Mouse (Mus musculus): Measurements from ENCODE around the gene Ints3. TPM values are rescaled to one million over a fixed set of nuclear protein-coding genes. Genes with fewer than 3 reads are reported as not detected.

Ints3 gene
- polyA plus RNA-seq, 1 experiment, result 66.1 TPM

DNA sequence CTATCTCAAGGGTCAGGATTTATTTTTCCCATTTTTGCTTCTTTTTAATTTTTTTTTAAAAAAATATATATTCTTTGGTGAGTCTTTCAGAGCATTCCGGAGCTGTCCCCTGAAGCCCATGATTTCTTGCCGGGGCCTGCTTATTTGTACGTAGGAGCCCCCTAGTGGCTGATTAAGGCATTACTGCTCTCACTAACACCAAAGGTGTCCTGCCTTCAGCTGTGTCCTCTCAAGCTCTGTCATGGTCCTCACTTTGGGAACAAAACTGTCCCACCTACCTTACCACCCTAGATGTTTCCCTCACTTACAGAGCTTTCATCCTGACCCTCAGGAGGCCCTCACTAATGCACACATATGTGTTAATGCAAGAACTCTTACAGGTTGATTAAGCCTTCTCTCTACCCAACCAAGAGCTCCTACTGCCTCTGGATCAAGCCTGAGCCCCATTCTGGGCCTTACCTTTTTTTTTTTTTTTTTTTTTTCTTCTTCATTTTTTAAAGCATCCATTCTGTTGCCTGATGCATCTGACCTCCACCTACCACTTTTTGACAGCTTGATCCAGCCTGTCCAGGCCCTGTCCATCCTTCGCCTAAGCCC lies 59.9 kb downstream of the Ints3 start:
- DNase-seq (ENCODE audit: low read depth), result peak; percentile 94
- TF ChIP-seq POLR2A (IDR thresholded peaks at IDR 0.05; ENCODE audit: borderline replicate concordance, extremely low read depth, insufficient read depth, insufficient read length, poor library complexity, severe bottlenecking), result no peak
- TF ChIP-seq CTCF (IDR thresholded peaks at IDR 0.05; ENCODE audit: borderline replicate concordance, extremely low read depth, insufficient read depth, insufficient read length), result peak; percentile 85; the same call in 1 of the 2 replicates

DNA sequence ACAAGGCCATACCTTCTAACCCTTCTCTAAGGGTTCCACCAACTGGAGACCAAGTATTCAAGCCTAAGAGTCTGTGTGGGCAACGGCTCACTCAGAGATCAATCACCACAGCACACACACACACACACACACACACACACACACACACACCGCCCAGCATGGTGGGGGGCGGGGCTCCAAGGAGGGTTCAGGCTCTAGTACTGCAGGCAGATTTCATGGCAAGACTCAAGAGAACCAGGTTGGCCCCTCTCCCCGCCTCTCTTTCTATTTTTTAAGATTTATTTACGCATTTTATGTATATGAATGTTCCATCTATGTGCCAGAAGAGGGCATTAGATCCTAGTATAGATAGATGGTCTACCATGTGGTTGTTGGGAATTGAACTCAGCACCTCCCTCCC lies 60.6 kb downstream of the Ints3 start:
- DNase-seq (ENCODE audit: low read depth), result no peak
- TF ChIP-seq POLR2A (IDR thresholded peaks at IDR 0.05; ENCODE audit: borderline replicate concordance, extremely low read depth, insufficient read depth, insufficient read length, poor library complexity, severe bottlenecking) (no peak), CTCF (IDR thresholded peaks at IDR 0.05; ENCODE audit: borderline replicate concordance, extremely low read depth, insufficient read depth, insufficient read length) (no peak)

DNA sequence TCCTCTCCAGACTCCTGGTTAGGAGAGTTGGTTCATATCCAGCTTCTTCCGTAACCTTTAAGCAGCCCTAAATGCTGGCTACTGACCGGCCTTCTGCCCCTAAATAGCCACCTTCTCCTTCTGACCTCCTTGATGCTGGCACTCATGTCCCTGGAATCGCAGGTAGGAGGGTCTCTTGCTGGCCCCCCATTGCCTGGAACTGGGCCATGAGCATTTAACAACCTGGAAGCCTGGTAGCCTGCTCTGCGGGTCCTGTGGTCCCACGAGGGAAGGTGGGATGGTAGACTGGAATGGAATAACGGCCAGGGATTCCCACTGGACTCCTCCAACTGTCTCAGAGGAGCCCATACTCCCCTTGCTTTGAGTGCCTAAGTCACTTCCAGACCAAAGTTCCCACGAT lies 61.6 kb downstream of the Ints3 start:
- TF ChIP-seq POLR2A (IDR thresholded peaks at IDR 0.05; ENCODE audit: borderline replicate concordance, extremely low read depth, insufficient read depth, insufficient read length, poor library complexity, severe bottlenecking) (no peak), CTCF (IDR thresholded peaks at IDR 0.05; ENCODE audit: borderline replicate concordance, extremely low read depth, insufficient read depth, insufficient read length) (no peak)
- no peak for DNase-seq (ENCODE audit: low read depth)

DNA sequence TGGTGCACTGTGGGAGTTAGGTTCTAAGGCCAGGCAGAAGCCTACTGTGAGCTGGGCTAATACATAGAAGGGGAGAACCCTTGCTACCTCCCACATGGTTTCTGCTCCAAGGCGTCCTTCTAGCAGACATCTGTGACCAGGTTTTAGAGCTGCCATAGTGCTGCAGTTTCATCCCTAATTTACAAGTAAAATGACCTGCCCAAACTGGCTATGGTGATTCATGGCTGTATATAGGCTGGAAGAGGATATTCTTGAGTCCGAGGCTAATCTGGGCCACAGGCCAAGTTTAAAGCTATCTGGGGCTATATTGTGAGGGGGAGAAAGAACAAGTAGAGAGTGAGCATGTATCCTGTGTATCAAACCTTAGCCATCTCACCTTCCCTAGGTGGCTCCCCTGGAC lies 64.4 kb downstream of the Ints3 start:
- DNase-seq (ENCODE audit: low read depth), result peak; percentile 37
- TF ChIP-seq POLR2A (IDR thresholded peaks at IDR 0.05; ENCODE audit: borderline replicate concordance, extremely low read depth, insufficient read depth, insufficient read length, poor library complexity, severe bottlenecking) (no peak), CTCF (IDR thresholded peaks at IDR 0.05; ENCODE audit: borderline replicate concordance, extremely low read depth, insufficient read depth, insufficient read length) (no peak)

DNA sequence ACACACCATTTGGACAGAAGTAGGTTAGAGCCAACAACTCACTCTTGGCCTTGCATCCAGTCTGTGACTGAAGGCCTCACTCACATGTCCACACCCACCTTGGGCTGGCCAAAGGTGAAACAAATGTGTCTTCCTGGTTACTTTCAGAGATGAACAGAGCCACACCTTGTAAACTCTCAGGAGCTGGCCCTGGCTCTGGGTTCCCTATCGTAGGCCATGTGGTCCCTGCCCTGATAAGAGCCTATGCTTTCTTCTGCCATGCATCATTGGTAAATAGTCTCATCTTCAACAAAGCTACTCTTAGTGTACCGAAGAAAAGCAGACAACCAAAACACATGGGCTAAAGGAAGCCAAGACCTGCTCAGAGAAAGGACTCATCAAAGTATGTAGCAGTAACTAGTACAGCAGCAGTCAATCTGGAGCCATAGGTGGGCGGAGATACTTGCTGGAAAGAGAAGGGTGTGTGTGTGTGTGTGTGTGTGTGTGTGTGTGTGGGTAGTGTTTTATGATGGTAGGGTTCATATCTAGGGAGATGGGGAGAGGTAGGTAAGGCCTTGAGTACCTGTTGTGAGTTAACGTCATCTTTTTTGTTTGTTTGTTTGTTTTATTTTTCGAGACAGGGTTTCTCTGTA lies 66.3 kb downstream of the Ints3 start:
- TF ChIP-seq POLR2A (IDR thresholded peaks at IDR 0.05; ENCODE audit: borderline replicate concordance, extremely low read depth, insufficient read depth, insufficient read length, poor library complexity, severe bottlenecking) (no peak), CTCF (IDR thresholded peaks at IDR 0.05; ENCODE audit: borderline replicate concordance, extremely low read depth, insufficient read depth, insufficient read length) (no peak)
- no peak for DNase-seq (ENCODE audit: low read depth)

DNA sequence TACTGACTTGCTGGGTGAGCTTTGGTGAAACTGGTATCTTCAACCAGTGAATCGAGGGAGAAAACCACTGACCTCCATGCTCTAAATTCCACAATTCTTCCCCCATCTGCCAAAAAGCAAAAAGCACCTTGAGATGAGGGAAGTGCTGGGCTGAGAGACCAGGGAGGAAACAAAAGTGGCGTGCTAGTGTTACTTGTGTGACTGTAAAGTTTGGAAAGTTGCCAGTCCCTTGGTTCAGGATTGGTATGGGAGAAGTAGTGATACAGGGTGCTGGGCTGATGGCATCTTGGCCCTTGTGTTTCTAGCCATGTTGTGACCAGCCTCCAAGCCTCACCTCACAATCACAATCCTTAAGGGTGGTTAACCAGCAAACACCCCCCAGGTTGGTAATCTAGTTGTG lies 71.1 kb downstream of the Ints3 start:
- no peak for DNase-seq (ENCODE audit: low read depth)
- TF ChIP-seq POLR2A (IDR thresholded peaks at IDR 0.05; ENCODE audit: borderline replicate concordance, extremely low read depth, insufficient read depth, insufficient read length, poor library complexity, severe bottlenecking) (no peak), CTCF (IDR thresholded peaks at IDR 0.05; ENCODE audit: borderline replicate concordance, extremely low read depth, insufficient read depth, insufficient read length) (no peak)

DNA sequence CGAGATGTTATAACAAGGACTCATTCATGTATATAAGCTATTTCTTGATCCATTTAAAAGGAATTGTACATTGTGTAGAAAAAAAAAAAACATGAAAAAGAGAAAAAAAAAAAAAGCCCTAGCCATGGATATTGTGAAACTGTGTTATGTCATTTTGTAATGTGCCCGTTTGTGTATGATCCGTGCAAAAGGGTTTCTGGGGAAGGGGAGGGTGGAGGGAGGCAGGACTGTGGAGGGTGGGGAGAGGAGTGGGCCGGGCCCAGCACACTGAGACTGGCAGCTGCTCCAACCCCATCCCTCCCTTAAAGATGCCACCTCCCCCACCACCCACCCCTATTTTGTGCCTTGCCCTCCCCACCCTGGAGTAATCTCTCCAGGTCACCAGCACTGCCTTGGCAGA lies 71.9 kb downstream of the Ints3 start:
- no peak for DNase-seq (ENCODE audit: low read depth)
- TF ChIP-seq POLR2A (IDR thresholded peaks at IDR 0.05; ENCODE audit: borderline replicate concordance, extremely low read depth, insufficient read depth, insufficient read length, poor library complexity, severe bottlenecking) (no peak), CTCF (IDR thresholded peaks at IDR 0.05; ENCODE audit: borderline replicate concordance, extremely low read depth, insufficient read depth, insufficient read length) (no peak)

DNA sequence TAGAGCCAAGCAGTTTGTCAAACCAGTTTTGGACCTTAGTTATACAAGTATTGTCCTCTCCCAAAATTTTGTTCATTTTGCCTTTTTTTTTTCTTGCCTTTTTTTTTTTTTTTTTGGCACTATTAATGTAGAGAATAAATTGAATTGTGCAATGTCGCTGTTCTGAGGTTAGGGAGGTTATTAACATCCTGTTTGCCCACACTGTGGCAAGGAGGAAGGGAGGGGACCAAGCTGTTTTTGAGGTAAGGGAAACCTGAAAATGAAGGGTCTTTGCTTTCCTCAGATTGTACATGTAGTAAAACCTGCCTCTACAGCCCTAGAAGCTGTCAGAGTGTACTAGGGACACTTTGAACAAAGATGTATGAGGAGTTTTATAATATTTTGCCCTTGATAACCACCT lies 74.2 kb downstream of the Ints3 start:
- TF ChIP-seq POLR2A (IDR thresholded peaks at IDR 0.05; ENCODE audit: borderline replicate concordance, extremely low read depth, insufficient read depth, insufficient read length, poor library complexity, severe bottlenecking) (no peak), CTCF (IDR thresholded peaks at IDR 0.05; ENCODE audit: borderline replicate concordance, extremely low read depth, insufficient read depth, insufficient read length) (no peak)
- DNase-seq (ENCODE audit: low read depth), result no peak

DNA sequence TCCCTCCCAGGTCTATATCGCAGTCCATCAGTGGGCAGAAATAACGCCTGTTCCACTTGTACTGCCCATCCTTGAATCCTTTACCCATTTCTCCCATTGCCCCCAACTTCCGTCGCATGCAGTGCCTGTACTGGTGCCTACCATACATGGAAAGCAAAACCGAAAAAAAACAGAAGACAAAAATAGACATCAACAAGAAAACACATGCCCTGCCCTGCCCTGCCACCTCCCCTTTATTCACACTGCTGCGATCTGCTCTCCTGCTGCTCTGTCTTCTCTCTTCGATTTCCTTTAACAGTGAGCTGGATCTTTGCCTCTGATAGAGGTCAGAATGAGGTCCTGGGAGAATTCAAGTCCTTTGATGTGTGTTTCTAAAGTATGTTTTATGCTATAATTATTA lies 75.5 kb downstream of the Ints3 start:
- no peak for DNase-seq (ENCODE audit: low read depth)
- no peak for TF ChIP-seq CTCF (IDR thresholded peaks at IDR 0.05; ENCODE audit: borderline replicate concordance, extremely low read depth, insufficient read depth, insufficient read length)
- no peak for TF ChIP-seq POLR2A (IDR thresholded peaks at IDR 0.05; ENCODE audit: borderline replicate concordance, extremely low read depth, insufficient read depth, insufficient read length, poor library complexity, severe bottlenecking)

DNA sequence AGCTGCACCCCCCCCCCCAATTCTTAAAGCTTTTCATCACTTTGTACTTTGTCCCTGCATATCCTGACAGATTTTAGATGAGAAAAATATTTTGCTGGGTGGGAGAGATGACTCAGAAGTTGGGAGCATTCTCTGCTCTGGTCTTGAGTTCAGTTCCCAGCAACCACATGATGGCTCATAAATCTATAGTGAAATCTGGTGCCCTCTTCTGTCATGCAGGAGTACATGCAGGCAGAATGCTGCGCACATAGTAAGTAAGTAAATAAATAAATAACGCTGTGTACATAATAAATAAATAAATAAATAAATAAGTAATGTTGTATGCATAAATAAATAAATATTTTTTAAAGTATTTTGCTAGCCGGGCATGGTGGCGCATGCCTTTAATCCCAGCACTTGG lies 85.6 kb downstream of the Ints3 start:
- no peak for TF ChIP-seq CTCF (IDR thresholded peaks at IDR 0.05; ENCODE audit: borderline replicate concordance, extremely low read depth, insufficient read depth, insufficient read length)
- TF ChIP-seq POLR2A (IDR thresholded peaks at IDR 0.05; ENCODE audit: borderline replicate concordance, extremely low read depth, insufficient read depth, insufficient read length, poor library complexity, severe bottlenecking), result no peak
- no peak for DNase-seq (ENCODE audit: low read depth)

DNA sequence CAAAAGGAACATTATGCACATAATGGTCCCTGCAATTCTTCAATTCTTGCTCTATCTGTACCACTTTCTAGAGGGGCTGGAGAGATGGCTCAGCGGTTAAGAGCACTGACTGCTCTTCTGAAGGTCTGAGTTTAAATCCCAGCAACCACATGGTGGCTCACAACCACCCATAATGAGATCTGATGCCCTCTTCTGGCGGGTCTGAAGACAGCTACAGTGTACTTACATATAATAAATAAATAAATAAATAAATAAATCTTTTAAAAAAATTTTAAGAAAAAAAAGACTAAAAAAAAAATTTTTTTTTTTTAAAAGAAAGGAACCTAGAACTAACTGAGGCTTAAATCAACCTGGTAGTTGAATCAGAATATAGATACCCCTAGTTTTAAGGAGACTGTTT lies 90.6 kb downstream of the Ints3 start:
- DNase-seq (ENCODE audit: low read depth), result peak; percentile 8

Other genes starting within 250 kb of the Ints3 start
- 2,101 and 2,543 TPM in 2 replicates for gene Rps27, start 220.0 kb downstream of the Ints3 start, polyA plus RNA-seq (2012; rRNA removed)
- gene Rab13, start 219.9 kb downstream of the Ints3 start, polyA plus RNA-seq (2012; rRNA removed), result 14.5 and 16.4 TPM in 2 replicates
- 48.4 and 76.8 TPM in 2 replicates for gene Jtb, start 202.0 kb downstream of the Ints3 start, polyA plus RNA-seq (2012; rRNA removed)
- gene Creb3l4, start 190.1 kb downstream of the Ints3 start, polyA plus RNA-seq (2012; rRNA removed), result 1.3 and 2.4 TPM in 2 replicates
- 24.0 and 35.8 TPM in 2 replicates for gene Slc39a1, start 185.4 kb downstream of the Ints3 start, polyA plus RNA-seq (2012; rRNA removed)
- gene Crtc2, start 179.5 kb downstream of the Ints3 start, polyA plus RNA-seq (2012; rRNA removed), result 62.1 and 72.8 TPM in 2 replicates
- 29.3 and 30.7 TPM in 2 replicates for gene Dennd4b, start 168.4 kb downstream of the Ints3 start, polyA plus RNA-seq (2012; rRNA removed)
- gene Gatad2b, start 140.4 kb downstream of the Ints3 start, polyA plus RNA-seq (2012; rRNA removed), result 27.3 and 52.6 TPM in 2 replicates
- 52.9 and 55.5 TPM in 2 replicates for gene Slc27a3, start 43.7 kb downstream of the Ints3 start, polyA plus RNA-seq (2012; rRNA removed)
- gene Npr1, start 32.2 kb upstream of the Ints3 start, polyA plus RNA-seq (2012; rRNA removed), result 5.8 and 7.5 TPM in 2 replicates
- 183 TPM in 2 replicates for gene Ilf2, start 42.5 kb upstream of the Ints3 start, polyA plus RNA-seq (2012; rRNA removed)
- 45.1 and 54.1 TPM in 2 replicates for gene Snapin, start 57.4 kb upstream of the Ints3 start, polyA plus RNA-seq (2012; rRNA removed)
- gene Chtop, start 75.9 kb upstream of the Ints3 start, polyA plus RNA-seq (2012; rRNA removed), result 199 and 209 TPM in 2 replicates
- gene S100a1, start 80.8 kb upstream of the Ints3 start, polyA plus RNA-seq (2012; rRNA removed), result 7.4 and 8.1 TPM in 2 replicates
- 6.4 and 6.7 TPM in 2 replicates for gene S100a13, start 80.8 kb upstream of the Ints3 start, polyA plus RNA-seq (2012; rRNA removed)
- 1.4 and 2.3 TPM in 2 replicates for gene S100a14, start 93.2 kb upstream of the Ints3 start, polyA plus RNA-seq (2012; rRNA removed)
- 22.5 and 22.9 TPM in 2 replicates for gene S100a16, start 103.6 kb upstream of the Ints3 start, polyA plus RNA-seq (2012; rRNA removed)
- 1.1 TPM in 1 of 2 replicates, not detected in the other for gene S100a3, start 127.0 kb upstream of the Ints3 start, polyA plus RNA-seq (2012; rRNA removed)
- not detected in 2 replicates for gene S100a2, start 156.6 kb upstream of the Ints3 start, polyA plus RNA-seq (2012; rRNA removed)
- gene Gm42674, start 168.3 kb upstream of the Ints3 start, polyA plus RNA-seq (2012; rRNA removed), result not detected in 2 replicates
- 1.6 and 2.5 TPM in 2 replicates for gene S100a4, start 170.1 kb upstream of the Ints3 start, polyA plus RNA-seq (2012; rRNA removed)
- not detected in 2 replicates for gene S100a5, start 174.9 kb upstream of the Ints3 start, polyA plus RNA-seq (2012; rRNA removed)
- 22.2 and 26.1 TPM in 2 replicates for gene S100a6, start 179.3 kb upstream of the Ints3 start, polyA plus RNA-seq (2012; rRNA removed)
- 0.14 TPM in 1 of 2 replicates, not detected in the other for gene S100a7a, start 220.4 kb upstream of the Ints3 start, polyA plus RNA-seq (2012; rRNA removed)
- gene S100a8, start 235.4 kb upstream of the Ints3 start, polyA plus RNA-seq (2012; rRNA removed), result 3.0 and 7.4 TPM in 2 replicates